Mouse (Mus musculus) neural tube, embryonic 13.5 days (tissue): ENCODE measurements at regions not wholly inside any gene's neighbourhood (a gene's known extent, or its start where the extent isn't known, plus 50 kb on each side); places are given as distances from the start of the nearest gene placed in this dataset.
A peak's percentile ranks its signal among the peaks of the same experiment; 100 is the strongest.

Source experiments
- ATAC-seq: fragments of 200-750 bp; cut with Nextera tagmentation; 2 replicates; pipeline ENCODE4 v1.8.0; 2017; ENCODE audit warnings: low read depth, mild to moderate bottlenecking, moderate TSS enrichment, moderate library complexity
- H3K27ac ChIP-seq: fragments of 300-500 bp; sonication (generic); replicated peaks from 2 replicates; pipeline ENCODE4 v1.5.1; 2015; ENCODE audit warnings: moderate library complexity, mild to moderate bottlenecking, inconsistent platforms
- H3K27me3 ChIP-seq: fragments of 300-500 bp; sonication (generic); 2 replicates; pipeline ENCODE4 v1.6.1; 2015; ENCODE audit warnings: mild to moderate bottlenecking, inconsistent platforms
- H3K36me3 ChIP-seq: fragments of 300-500 bp; sonication (generic); 2 replicates; pipeline ENCODE4 v1.6.1; 2015; ENCODE audit warnings: mild to moderate bottlenecking, inconsistent platforms
- H3K4me1 ChIP-seq: fragments of 300-500 bp; sonication (generic); replicated peaks from 2 replicates; pipeline ENCODE4 v1.6.1; 2015; ENCODE audit warnings: inconsistent platforms
- H3K4me2 ChIP-seq: fragments of 300-500 bp; sonication (generic); 2 replicates; pipeline ENCODE4 v1.6.1; 2015; ENCODE audit warnings: inconsistent platforms, mild to moderate bottlenecking, moderate library complexity
- H3K4me3 ChIP-seq: fragments of 300-500 bp; sonication (generic); 2 replicates; pipeline ENCODE4 v1.5.1; 2015; ENCODE audit warnings: mild to moderate bottlenecking, inconsistent platforms
- H3K9ac ChIP-seq: fragments of 300-500 bp; sonication (generic); 2 replicates; pipeline ENCODE4 v1.6.1; 2015; ENCODE audit warnings: moderate library complexity, mild to moderate bottlenecking, inconsistent platforms
- H3K9me3 ChIP-seq: fragments of 300-500 bp; sonication (generic); 2 replicates; pipeline ENCODE4 v1.6.1; 2016; ENCODE audit warnings: inconsistent platforms
- WGBS: fragments of 180-500 bp; shearing (Covaris S2); methylation state at CpG from one replicate; pipeline ENCODE4 v1.1.7; 2015; 5-methylcytosine and 5-hydroxymethylcytosine counted together

DNA sequence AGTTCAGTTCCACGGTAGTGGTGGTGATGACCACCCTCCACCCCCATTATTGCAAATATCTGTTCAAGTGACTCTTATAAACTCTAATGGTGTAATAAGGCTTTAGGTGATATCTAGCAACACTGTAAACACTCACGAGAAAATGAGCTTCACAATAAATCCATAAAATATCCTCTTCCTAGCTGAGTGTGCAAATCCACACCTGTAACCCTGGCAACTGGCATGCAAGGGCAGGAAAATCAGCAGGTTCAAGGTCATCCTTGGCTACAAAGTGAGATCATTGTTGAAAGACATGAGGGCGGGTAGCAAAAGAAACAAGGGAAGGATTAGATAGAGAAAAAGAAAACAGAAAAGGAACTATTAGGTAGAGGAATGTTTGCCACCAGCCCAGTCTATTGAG, 86.8 kb downstream of the Sox4 start:
- Histone ChIP-seq H3K9ac (no peak overlapping the region), H3K4me1 (peaks cover 17% of the 10 kb centered on the region; the same call in 1 of the 2 replicates), H3K27ac (no peak overlapping the region), H3K9me3 (peaks cover 3% of the 10 kb centered on the region; the same call in 1 of the 2 replicates), H3K27me3 (no peaks in the 10 kb centered on the region), H3K4me2 (no peak overlapping the region), H3K4me3 (no peak overlapping the region), H3K36me3 (peaks cover 28% of the 10 kb centered on the region)
- 89% methylated on average over 3 of the region's 3 CpGs for WGBS
- no peak for ATAC-seq

DNA sequence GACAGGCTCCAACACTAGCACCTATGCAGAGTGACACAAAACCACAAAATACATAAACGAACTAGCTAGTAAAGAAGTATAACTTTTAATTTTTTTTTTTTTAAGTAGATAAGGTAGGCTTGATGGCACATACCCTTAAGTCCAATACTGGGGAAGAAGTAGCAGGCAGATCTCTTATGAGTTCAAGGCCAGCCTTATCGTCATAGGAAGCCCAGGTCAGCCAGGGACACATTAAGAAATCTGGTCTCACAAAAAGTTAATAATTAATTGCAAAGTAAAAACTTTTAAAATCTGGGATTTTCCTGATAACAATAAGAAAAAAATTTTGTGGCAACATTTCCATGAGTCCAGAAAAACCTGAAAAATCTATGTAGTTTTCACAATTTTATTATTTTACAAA, 92.9 kb downstream of the Sox4 start:
- WGBS = 79% methylated on average over 2 of the region's 2 CpGs
- Histone ChIP-seq H3K36me3 (peaks cover 26% of the 10 kb centered on the region), H3K27me3 (no peaks in the 10 kb centered on the region), H3K4me3 (no peak overlapping the region), H3K27ac (no peak overlapping the region), H3K9ac (no peak overlapping the region), H3K9me3 (peaks cover 3% of the 10 kb centered on the region; the same call in 1 of the 2 replicates), H3K4me1 (peaks cover 32% of the 10 kb centered on the region), H3K4me2 (no peak overlapping the region)
- no peak for ATAC-seq

DNA sequence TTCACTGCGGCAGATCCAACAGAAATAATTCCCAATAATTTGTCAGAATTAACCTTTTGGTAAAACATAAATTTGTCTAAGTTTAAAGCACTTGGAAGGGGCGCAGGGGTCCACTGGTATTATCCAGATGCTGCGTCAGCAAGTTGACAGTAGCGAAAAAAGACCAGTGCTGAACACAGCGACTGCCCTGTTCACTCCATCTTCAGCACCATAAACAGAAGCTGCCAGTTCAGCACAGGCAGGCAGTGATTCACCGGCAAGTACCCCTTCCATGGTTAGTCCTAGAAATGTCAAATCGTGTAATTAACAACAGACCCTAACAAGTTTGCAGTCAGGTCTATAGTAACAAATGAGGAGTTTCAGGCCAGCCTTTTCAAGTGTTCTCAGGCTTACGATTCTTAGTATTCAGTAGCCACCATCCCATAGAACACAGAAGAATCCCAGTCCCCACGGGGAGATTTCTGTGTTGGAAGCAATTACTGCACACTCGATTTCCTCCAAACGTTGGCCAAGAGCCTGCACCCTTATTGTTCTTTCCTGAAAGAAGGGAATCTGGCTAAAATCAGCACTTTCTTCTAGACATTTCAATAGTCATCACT, 93.6 kb downstream of the Sox4 start:
- no peak overlapping the region for H3K4me3 ChIP-seq
- H3K9me3 ChIP-seq = no peaks in the 10 kb centered on the region
- H3K4me1 ChIP-seq = peaks cover 32% of the 10 kb centered on the region
- H3K4me2 ChIP-seq = peak overlapping the region; percentile 3; the same call in 1 of the 2 replicates
- 28% methylated on average over 11 of the region's 11 CpGs for WGBS
- ATAC-seq = peak; percentile 76; the same call in 1 of the 2 replicates
- H3K27ac ChIP-seq = peak overlapping the region; percentile 57; the same call in 1 of the 2 replicates
- H3K9ac ChIP-seq = no peak overlapping the region
- no peaks in the 10 kb centered on the region for H3K27me3 ChIP-seq
- peaks cover 21% of the 10 kb centered on the region for H3K36me3 ChIP-seq

DNA sequence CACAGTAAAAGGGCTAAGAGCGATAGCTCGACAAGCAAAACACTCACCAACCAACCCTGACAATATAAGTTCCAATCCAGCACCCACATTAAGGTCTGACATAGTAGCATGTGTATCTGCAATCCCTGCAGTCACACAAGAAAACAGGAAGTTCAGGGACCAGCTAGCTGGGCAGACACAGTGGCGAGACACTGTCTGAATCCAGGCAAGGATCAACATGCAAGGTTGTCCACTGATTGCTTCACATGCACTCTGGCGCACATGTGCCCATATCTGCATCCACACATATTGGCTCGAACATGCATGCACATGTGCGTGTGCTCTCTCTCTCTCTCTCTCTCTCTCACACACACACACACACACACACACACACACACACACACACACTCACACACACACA, 95.5 kb downstream of the Sox4 start:
- Histone ChIP-seq H3K4me3 (no peak overlapping the region), H3K27me3 (no peaks in the 10 kb centered on the region), H3K9me3 (0 out of 2 replicates have a peak, but pooled peaks cover under 1% of the 10 kb centered on the region), H3K4me2 (no peak overlapping the region), H3K4me1 (peaks cover 37% of the 10 kb centered on the region), H3K9ac (no peak overlapping the region), H3K36me3 (peaks cover 4% of the 10 kb centered on the region; the same call in 1 of the 2 replicates), H3K27ac (no peak overlapping the region)
- WGBS = 91% methylated on average over 6 of the region's 6 CpGs
- no peak for ATAC-seq

DNA sequence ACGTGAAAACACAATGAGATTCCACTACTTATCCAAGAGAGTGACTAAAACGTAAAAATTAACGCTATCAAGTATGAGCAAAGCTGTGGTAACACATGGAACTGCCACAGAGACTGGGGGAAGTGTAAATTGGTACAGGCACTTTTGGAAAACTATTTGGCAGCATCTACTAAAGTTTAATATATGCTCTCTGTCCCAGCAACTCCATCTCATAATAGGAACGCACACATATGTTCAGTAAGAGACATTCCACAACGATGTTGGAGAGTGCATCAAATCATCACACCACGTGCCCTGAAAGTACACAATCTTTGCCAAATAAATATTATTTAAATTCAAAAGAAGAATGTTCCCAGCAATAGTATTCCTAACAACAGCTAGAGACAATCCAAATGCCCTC, 96.3 kb downstream of the Sox4 start:
- no peak for ATAC-seq
- 91% methylated on average over 6 of the region's 6 CpGs for WGBS
- Histone ChIP-seq H3K36me3 (no peaks in the 10 kb centered on the region), H3K9me3 (peaks cover 7% of the 10 kb centered on the region; the same call in 1 of the 2 replicates), H3K4me3 (no peak overlapping the region), H3K4me1 (peaks cover 37% of the 10 kb centered on the region), H3K27me3 (no peaks in the 10 kb centered on the region), H3K9ac (no peak overlapping the region), H3K27ac (no peak overlapping the region), H3K4me2 (no peak overlapping the region)

DNA sequence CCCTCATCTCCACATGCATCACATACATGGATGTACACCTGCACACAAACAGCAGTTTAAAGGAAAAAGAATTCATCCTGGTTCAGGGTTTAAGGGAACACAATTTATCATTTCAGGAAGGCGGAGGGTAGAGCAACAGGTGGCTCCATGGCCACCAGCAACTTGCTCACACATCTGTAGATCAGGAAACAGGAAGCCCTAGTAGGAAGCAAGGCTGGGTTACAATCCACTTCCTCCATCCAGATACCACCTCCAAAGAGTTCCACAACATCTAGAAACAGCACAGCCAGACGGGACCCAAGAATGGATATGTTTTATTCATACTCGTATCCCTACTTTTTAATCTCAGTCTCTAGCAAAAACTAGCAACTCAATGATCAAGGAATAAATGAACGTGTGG, 97.0 kb downstream of the Sox4 start:
- Histone ChIP-seq H3K4me2 (no peak overlapping the region), H3K9me3 (peaks cover 7% of the 10 kb centered on the region; the same call in 1 of the 2 replicates), H3K4me1 (peaks cover 37% of the 10 kb centered on the region), H3K36me3 (no peaks in the 10 kb centered on the region), H3K27ac (no peak overlapping the region), H3K9ac (no peak overlapping the region), H3K4me3 (no peak overlapping the region), H3K27me3 (no peaks in the 10 kb centered on the region)
- ATAC-seq = no peak
- WGBS = 82% methylated on average over 4 of the region's 4 CpGs

DNA sequence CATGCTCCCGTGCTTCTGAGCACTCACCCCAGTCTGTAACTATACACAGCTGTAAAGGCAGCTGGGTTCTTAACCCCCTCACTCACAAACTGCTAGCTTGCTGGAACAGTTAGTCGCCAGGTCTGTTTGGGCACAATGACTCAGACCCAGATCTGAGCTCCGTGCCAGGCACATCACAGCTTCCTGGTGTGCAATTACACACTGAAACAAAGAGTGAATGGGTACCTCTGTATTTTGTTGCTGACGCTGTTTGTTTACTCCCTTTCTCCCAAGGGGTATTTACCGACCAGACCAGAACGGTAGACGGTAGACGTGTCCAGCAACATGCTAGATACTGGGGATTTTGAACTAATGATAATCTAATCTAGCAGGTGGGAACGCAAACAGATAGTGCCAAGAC, 99.3 kb downstream of the Sox4 start:
- ATAC-seq = no peak
- H3K4me2 ChIP-seq = no peak overlapping the region
- WGBS = 63% methylated on average over 9 of the region's 9 CpGs

DNA sequence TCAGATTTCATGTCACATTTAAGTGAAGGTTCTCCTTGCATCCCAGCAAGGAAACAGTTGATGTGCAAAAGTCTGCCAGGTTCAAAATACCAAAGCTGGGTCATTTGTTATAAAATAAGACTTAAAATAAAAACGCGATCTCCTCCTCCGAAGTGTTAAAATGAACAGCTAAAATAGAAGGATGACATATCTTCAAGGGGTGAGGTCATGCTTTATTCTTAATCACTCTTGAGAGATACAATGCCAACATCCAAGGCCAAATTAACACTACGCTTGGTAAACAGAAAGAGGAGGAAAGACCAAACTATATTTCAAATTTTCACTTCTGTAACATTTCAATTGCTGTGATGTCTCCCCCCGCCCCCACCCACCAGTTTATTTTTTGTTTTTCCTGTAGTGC, 105.2 kb downstream of the Sox4 start:
- Histone ChIP-seq H3K27me3 (no peaks in the 10 kb centered on the region), H3K4me3 (no peak overlapping the region), H3K9me3 (peaks cover 7% of the 10 kb centered on the region; the same call in 1 of the 2 replicates), H3K4me2 (no peak overlapping the region), H3K36me3 (no peaks in the 10 kb centered on the region), H3K4me1 (peaks cover 22% of the 10 kb centered on the region), H3K27ac (no peak overlapping the region), H3K9ac (no peak overlapping the region)
- no peak for ATAC-seq
- 92% methylated on average over 5 of the region's 5 CpGs for WGBS

More for the DNA sequence above, 99.3 kb downstream of the Sox4 start:
- Histone ChIP-seq H3K9me3 (peaks cover 7% of the 10 kb centered on the region; the same call in 1 of the 2 replicates), H3K4me1 (peaks cover 23% of the 10 kb centered on the region), H3K27ac (no peak overlapping the region), H3K4me3 (no peak overlapping the region), H3K9ac (no peak overlapping the region), H3K27me3 (no peaks in the 10 kb centered on the region), H3K36me3 (no peaks in the 10 kb centered on the region)

DNA sequence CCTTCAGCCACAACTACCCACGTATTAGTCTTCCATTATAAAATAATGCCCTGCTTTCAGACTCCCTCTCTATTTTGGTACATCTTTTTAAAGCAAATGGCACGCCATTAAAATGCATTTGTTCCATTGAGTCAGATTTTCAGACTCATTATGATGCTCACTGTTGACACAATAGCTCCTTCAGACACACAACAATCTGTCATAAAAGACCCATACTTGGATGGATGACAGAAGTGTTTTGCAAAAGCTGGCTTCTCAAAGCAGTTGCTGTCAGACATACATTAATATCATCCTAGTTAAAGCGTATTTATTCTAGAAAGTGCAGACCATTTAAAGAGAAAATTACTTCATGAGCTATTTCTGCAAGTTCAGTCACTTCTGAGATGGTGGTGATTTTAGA, 106.0 kb downstream of the Sox4 start:
- 54% methylated on average over 3 of the region's 3 CpGs for WGBS
- no peak overlapping the region for H3K4me3 ChIP-seq
- no peaks in the 10 kb centered on the region for H3K36me3 ChIP-seq
- H3K27me3 ChIP-seq = no peaks in the 10 kb centered on the region
- H3K9ac ChIP-seq = no peak overlapping the region
- peaks cover 2% of the 10 kb centered on the region; the same call in 1 of the 2 replicates for H3K9me3 ChIP-seq
- peaks cover 28% of the 10 kb centered on the region for H3K4me1 ChIP-seq
- no peak for ATAC-seq
- H3K4me2 ChIP-seq = no peak overlapping the region
- H3K27ac ChIP-seq = peak overlapping the region; percentile 49

DNA sequence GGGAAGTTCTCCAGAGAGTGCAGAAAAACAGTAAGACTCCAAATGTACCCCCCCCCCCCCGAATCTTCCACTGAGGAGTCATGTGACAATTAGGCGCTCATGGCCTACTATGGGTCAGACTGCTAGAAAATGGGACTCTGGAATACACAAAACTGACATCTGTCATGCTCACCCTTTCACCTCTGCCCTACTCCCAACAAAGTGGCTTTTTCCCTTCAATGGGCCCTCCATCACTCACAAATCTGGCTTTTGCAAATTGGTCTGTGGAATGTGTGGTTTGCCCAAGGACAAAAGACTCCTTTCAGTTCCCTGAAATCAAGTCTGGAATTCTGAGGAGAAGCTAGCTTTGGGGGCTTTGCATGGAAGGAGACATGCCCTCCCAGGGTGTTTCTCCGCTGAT, 109.0 kb downstream of the Sox4 start:
- Histone ChIP-seq H3K9ac (no peak overlapping the region), H3K4me3 (no peak overlapping the region), H3K36me3 (no peaks in the 10 kb centered on the region), H3K4me2 (no peak overlapping the region), H3K27ac (0 out of 2 replicates have a peak overlapping the region, but pooled peaks have one; percentile 52), H3K27me3 (no peaks in the 10 kb centered on the region), H3K9me3 (no peaks in the 10 kb centered on the region), H3K4me1 (peaks cover 43% of the 10 kb centered on the region)
- 55% methylated on average over 3 of the region's 3 CpGs for WGBS
- no peak; the same call in 1 of the 2 replicates for ATAC-seq

DNA sequence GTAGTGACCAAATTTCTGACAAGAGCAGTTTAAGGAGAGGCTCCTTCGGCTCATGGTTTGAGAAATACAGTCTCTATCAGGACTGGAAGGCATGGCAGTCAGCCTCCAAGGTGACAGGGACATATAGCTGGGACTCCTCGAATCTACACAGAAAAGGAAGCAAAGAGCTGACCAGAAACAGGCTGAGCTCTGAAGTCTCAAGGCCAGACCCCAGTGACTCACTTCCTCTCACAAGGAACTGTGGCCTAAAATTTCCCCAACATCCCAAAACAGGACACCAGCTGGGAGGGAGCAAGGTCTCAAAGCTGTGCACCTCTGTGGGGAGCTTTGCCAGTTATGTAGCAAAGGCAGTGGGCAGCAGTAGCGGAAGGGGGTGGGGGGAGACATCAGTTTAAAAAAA, 110.7 kb downstream of the Sox4 start:
- Histone ChIP-seq H3K27me3 (no peaks in the 10 kb centered on the region), H3K4me3 (no peak overlapping the region), H3K9me3 (no peaks in the 10 kb centered on the region), H3K27ac (no peak overlapping the region), H3K36me3 (no peaks in the 10 kb centered on the region), H3K4me2 (no peak overlapping the region), H3K4me1 (peaks cover 59% of the 10 kb centered on the region), H3K9ac (no peak overlapping the region)
- WGBS = 91% methylated on average over 3 of the region's 3 CpGs
- ATAC-seq = no peak

DNA sequence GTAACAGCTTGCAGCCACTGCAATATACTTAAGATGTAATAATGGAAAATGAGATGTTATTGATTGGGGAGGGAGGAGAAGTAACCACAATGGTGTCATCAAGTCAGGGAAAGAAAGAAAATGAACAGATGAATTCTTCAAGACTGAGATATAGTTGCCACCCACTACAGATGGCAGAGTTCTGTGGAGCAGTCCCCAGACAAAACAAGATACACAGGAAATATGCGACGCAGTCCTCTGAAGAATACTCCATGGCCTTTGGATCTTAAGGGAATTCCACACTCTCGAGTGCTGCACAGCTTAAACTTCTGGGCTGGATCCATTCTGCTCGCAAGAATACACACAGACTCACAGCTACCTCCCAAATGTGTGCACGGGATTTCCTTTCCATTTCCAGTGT, 113.4 kb downstream of the Sox4 start:
- peaks cover 45% of the 10 kb centered on the region for H3K4me1 ChIP-seq
- H3K27ac ChIP-seq = peak overlapping the region; percentile 71
- H3K27me3 ChIP-seq = no peaks in the 10 kb centered on the region
- no peak overlapping the region for H3K4me2 ChIP-seq
- H3K36me3 ChIP-seq = no peaks in the 10 kb centered on the region
- WGBS = 54% methylated on average over 5 of the region's 5 CpGs
- H3K4me3 ChIP-seq = no peak overlapping the region
- no peak overlapping the region for H3K9ac ChIP-seq
- ATAC-seq = no peak
- no peaks in the 10 kb centered on the region for H3K9me3 ChIP-seq

DNA sequence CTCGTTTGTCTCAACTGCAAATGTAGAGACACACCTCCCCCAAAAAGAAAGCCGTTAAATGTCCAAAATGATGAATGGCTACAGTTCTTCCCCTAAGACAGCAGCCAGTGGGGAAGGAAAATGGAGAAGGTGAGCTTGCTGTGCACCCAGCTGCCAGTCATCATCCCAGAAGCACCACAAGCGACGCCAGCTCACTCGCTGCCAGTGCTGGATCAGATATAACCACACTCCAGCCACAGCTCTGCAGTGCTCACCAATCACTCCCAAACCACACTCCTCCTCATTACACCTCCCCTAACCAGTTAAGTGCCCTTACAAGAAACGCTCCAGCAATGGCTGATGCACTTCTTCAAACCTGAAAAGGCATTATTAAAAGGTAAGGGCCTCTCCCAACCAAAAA, 114.4 kb downstream of the Sox4 start:
- Histone ChIP-seq H3K36me3 (no peaks in the 10 kb centered on the region), H3K4me3 (no peak overlapping the region), H3K27me3 (no peaks in the 10 kb centered on the region), H3K9me3 (no peaks in the 10 kb centered on the region), H3K4me2 (peak overlapping the region; percentile 27; the same call in 1 of the 2 replicates), H3K9ac (0 out of 2 replicates have a peak overlapping the region, but pooled peaks have one; percentile 22), H3K27ac (peak overlapping the region; percentile 68), H3K4me1 (peaks cover 43% of the 10 kb centered on the region)
- 13% methylated on average over 6 of the region's 6 CpGs for WGBS
- ATAC-seq = peak; percentile 37; the same call in 1 of the 2 replicates
